20 mouse cellular contexts compared by ENCODE assay signal in the genomic region with DNA sequence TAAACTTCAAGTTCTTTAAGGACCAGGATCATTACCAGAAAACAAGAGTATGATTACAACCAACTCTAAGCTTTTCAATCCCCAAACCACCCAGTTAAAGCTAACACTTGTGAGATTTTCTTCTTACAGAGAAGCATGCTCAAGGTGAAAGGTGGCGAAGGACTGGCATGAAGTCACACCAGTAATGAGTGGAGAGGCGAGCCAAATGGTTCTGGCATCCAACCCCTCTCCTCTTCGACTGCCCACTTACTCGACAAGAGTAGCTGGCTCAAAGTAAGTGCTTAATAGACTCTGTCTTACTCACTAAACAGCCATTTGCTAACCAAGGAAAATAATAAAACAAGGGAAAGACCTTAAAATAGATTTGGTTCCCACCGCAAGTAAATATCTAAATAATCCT. TPM values are rescaled to one million over a fixed set of nuclear protein-coding genes. Genes with fewer than 3 reads are reported as not detected.
A peak's percentile ranks its signal among the peaks of the same experiment; 100 is the strongest.
DNase-seq lines count a peak whose midpoint lies in the region; ATAC-seq and TF ChIP-seq lines count a peak whose summit lies in the region.
"Had no signal": no experiment of that assay in that cellular context is flagged by ENCODE, and none has a peak within 500 bp of the region (broad histone marks: within the 10 kb centered on the region; RNA-seq: fewer than 3 reads in every experiment).

No protein-coding gene starts in this region.

- H3K27me3 ChIP-seq in heart, embryonic 11.5 days (ENCODE audit: control insufficient read depth, insufficient read depth, low read length): 0 out of 2 replicates have a peak, but pooled peaks cover 5% of the 10 kb centered on the region
- H3K27me3 ChIP-seq: CH12.LX; embryonic facial prominence, embryonic 13.5 days; forebrain, embryonic 12.5 days; heart, embryonic 12.5 days; hindbrain, embryonic 15.5 days had no signal

- peak; percentile 52 to 68 for DNase-seq in cerebellum, postnatal 10 days
- no peak for DNase-seq in cerebellum, adult 11-12 months
- DNase-seq in lung, adult 2 months: peak; percentile 18
- DNase-seq in lung, postnatal 14 days: peak; percentile 9
- no peak for DNase-seq in frontal cortex, adult 2 months (ENCODE audit: extremely low spot score in 1 of 2, low spot score in 1 of 2)
- DNase-seq: adrenal gland, adult 8-10 months; cerebellum, adult 18-20 months; cerebellum, postnatal 25 days; gastrocnemius, postnatal 14 days; heart, adult 2 months had no signal

- no peak for ATAC-seq in heart, embryonic 11.5 days (replicated peaks; ENCODE audit: insufficient number of reproducible peaks, low FRiP score, low TSS enrichment)
- ATAC-seq: activated CD4-positive, CD25-positive, alpha-beta regulatory T cell, adult 4 months; forebrain, embryonic 16.5 days; Patski had no signal

- no peaks in the 10 kb centered on the region for H3K4me1 ChIP-seq in lung, adult 2 months (ENCODE audit: control insufficient read depth, insufficient read depth, low read length)
- no peaks in the 10 kb centered on the region for H3K4me1 ChIP-seq in heart, embryonic 11.5 days (ENCODE audit: control insufficient read depth, insufficient read depth, low read length)
- H3K4me1 ChIP-seq: embryonic facial prominence, embryonic 13.5 days; forebrain, embryonic 12.5 days; heart, embryonic 12.5 days; hindbrain, embryonic 10.5 days; hindbrain, embryonic 15.5 days had no signal

- no peak for TF ChIP-seq CTCF in lung, adult 2 months (IDR thresholded peaks at IDR 0.05; ENCODE audit: insufficient read depth, low read length)

- no peak overlapping the region for H3K27ac ChIP-seq in heart, embryonic 11.5 days (ENCODE audit: low read depth, low read length)
- H3K27ac ChIP-seq: embryonic facial prominence, embryonic 13.5 days; forebrain, embryonic 12.5 days; heart, adult 2 months; hindbrain, embryonic 10.5 days; hindbrain, embryonic 15.5 days had no signal

- no peak for TF ChIP-seq POLR2A in lung, adult 2 months (IDR thresholded peaks at IDR 0.05; ENCODE audit: borderline replicate concordance, extremely low read depth, low read depth, low read length)

- no peak overlapping the region for H3K4me3 ChIP-seq in lung, adult 2 months (replicated peaks; ENCODE audit: extremely low read depth, low read depth, low read length)
- no peak overlapping the region for H3K4me3 ChIP-seq in heart, embryonic 11.5 days (ENCODE audit: low read depth, low read length)
- H3K4me3 ChIP-seq: embryonic facial prominence, embryonic 13.5 days; forebrain, embryonic 12.5 days; heart, adult 2 months; heart, embryonic 12.5 days; hindbrain, embryonic 10.5 days; hindbrain, embryonic 15.5 days had no signal

- H3K9me3 ChIP-seq in heart, embryonic 11.5 days (replicated peaks; ENCODE audit: control insufficient read depth, low read length): no peaks in the 10 kb centered on the region
- H3K9me3 ChIP-seq: embryonic facial prominence, embryonic 13.5 days; forebrain, embryonic 12.5 days; heart, embryonic 12.5 days; hindbrain, embryonic 10.5 days; hindbrain, embryonic 15.5 days had no signal

- no peak overlapping the region for H3K9ac ChIP-seq in heart, embryonic 11.5 days (ENCODE audit: low read depth, low read length)
- H3K9ac ChIP-seq: embryonic facial prominence, embryonic 13.5 days; forebrain, embryonic 12.5 days; heart, embryonic 12.5 days; hindbrain, embryonic 15.5 days had no signal

- no peaks in the 10 kb centered on the region for H3K36me3 ChIP-seq in heart, embryonic 11.5 days (ENCODE audit: control insufficient read depth, insufficient read depth, low read length)
- H3K36me3 ChIP-seq: embryonic facial prominence, embryonic 13.5 days; forebrain, embryonic 12.5 days; heart, embryonic 12.5 days; hindbrain, embryonic 10.5 days; hindbrain, embryonic 15.5 days had no signal

- 52% methylated on average over 5 of the region's 5 CpGs for WGBS in lung, adult 2 months
- WGBS in heart, embryonic 11.5 days (ENCODE audit: insufficient replicate concordance): 71% methylated on average over 5 of the region's 5 CpGs

- no peak overlapping the region for H3K4me2 ChIP-seq in heart, embryonic 11.5 days
- H3K4me2 ChIP-seq: embryonic facial prominence, embryonic 13.5 days; forebrain, embryonic 12.5 days; heart, embryonic 12.5 days; hindbrain, embryonic 15.5 days had no signal

RNA-seq across cellular contexts. Expression of gene Bmpr1b, which starts 30.4 kb away (rescaled TPM):
- 0.80 and 1.3 TPM in 2 replicates for polyA plus RNA-seq in lung, adult 2 months (2012; rRNA removed)
- 1.4 and 2.4 TPM in 2 replicates for polyA plus RNA-seq in heart, embryonic 11.5 days (2014; fragmentation: Nextera tagmentation; extraction: Ambion mirVana)
- polyA plus RNA-seq in frontal cortex, adult 2 months (2012; rRNA removed): 9.3 and 11.8 TPM in 2 replicates
- polyA plus RNA-seq: activated CD4-positive, CD25-positive, alpha-beta regulatory T cell, adult 4 months; Patski had no signal

Comparison
In these comparisons a context has a peak if more than half of its experiments do, and no peak if none do; other contexts are left out.
1. DNase-seq: peak in cerebellum, postnatal 10 days (2 of 2), lung, adult 2 months (single experiment) and lung, postnatal 14 days (single experiment); none in cerebellum, adult 11-12 months (single experiment) and frontal cortex, adult 2 months (0 of 2).